Mouse (Mus musculus) limb, embryonic 14.5 days (tissue): ENCODE results near the gene Trmu. TPM values are rescaled to one million over a fixed set of nuclear protein-coding genes. Genes with fewer than 3 reads are reported as not detected.
A peak's percentile ranks its signal among the peaks of the same experiment; 100 is the strongest.

ENCODE experiments used
- ATAC-seq: fragments of 200-750 bp; cut with Nextera tagmentation; 2 replicates; pipeline ENCODE4 v1.8.0; 2017; ENCODE audit warnings: low read depth, moderate number of reproducible peaks, moderate TSS enrichment; ENCODE audit not compliant: low FRiP score
- DNase-seq: peaks from one replicate; pipeline ENCODE4 v3.0.0-alpha.2; 2015; ENCODE audit warnings: low spot score
- H3K27ac ChIP-seq: fragments of 300-500 bp; sonication (generic); replicated peaks from 2 replicates; pipeline ENCODE4 v1.5.1; 2014; ENCODE audit warnings: low read depth, mild to moderate bottlenecking, low read length, moderate library complexity, mixed read lengths
- H3K27me3 ChIP-seq: fragments of 300-500 bp; sonication (generic); 2 replicates; pipeline ENCODE4 v1.6.1; 2014; ENCODE audit warnings: low read length, mixed read lengths; ENCODE audit not compliant: control insufficient read depth, insufficient read depth
- H3K36me3 ChIP-seq: fragments of 300-500 bp; sonication (generic); 2 replicates; pipeline ENCODE4 v1.6.1; 2014; ENCODE audit warnings: mild to moderate bottlenecking, low read length, moderate library complexity, mixed read lengths; ENCODE audit not compliant: control insufficient read depth, insufficient read depth
- H3K4me1 ChIP-seq: fragments of 300-500 bp; sonication (generic); 2 replicates; pipeline ENCODE4 v1.6.1; 2014; ENCODE audit warnings: antibody characterized with exemption, low read length, mixed read lengths; ENCODE audit not compliant: control insufficient read depth, insufficient read depth
- H3K4me2 ChIP-seq: fragments of 300-500 bp; sonication (generic); replicated peaks from 2 replicates; pipeline ENCODE4 v1.6.1; 2014; ENCODE audit warnings: low read depth, mild to moderate bottlenecking, low read length, moderate library complexity; ENCODE audit not compliant: severe bottlenecking
- H3K4me3 ChIP-seq: fragments of 300-500 bp; sonication (generic); replicated peaks from 2 replicates; pipeline ENCODE4 v1.5.1; 2014; ENCODE audit warnings: low read length
- H3K9ac ChIP-seq: fragments of 300-500 bp; sonication (generic); 2 replicates; pipeline ENCODE4 v1.6.1; 2014; ENCODE audit warnings: mild to moderate bottlenecking, low read depth, low read length, moderate library complexity; ENCODE audit not compliant: severe bottlenecking
- H3K9me3 ChIP-seq: fragments of 300-500 bp; sonication (generic); 2 replicates; pipeline ENCODE4 v1.6.1; 2016; ENCODE audit warnings: low read length; ENCODE audit not compliant: control insufficient read depth
- POLR2A ChIP-seq: fragments of 200-500 bp; IDR thresholded peaks from 2 replicates; pipeline ENCODE4 v1.8.0; 2012; ENCODE audit warnings: inconsistent platforms, mild to moderate bottlenecking, moderate library complexity, borderline replicate concordance; ENCODE audit not compliant: insufficient read depth, insufficient read length; ENCODE audit errors: extremely low read depth
- WGBS: fragments of 180-500 bp; shearing (Covaris S2); extraction: QIAGEN DNeasy Blood & Tissue Kit; methylation state at CpG from one replicate; pipeline ENCODE4 v1.1.7; 2014; 5-methylcytosine and 5-hydroxymethylcytosine counted together
- polyA plus RNA-seq, 2 experiments: library from polyadenylated mRNA; depleted of rRNA in 1 of 2; stranded (reverse) in 1 of 2; unstranded in 1 of 2; fragments of >200 nt; fragmentation: Nextera tagmentation in 1 of 2; extraction: Ambion mirVana in 1 of 2; gene quantifications; 2 replicates each; pipeline versions ENCODE4 v1.2.1 to v1.2.3; 2012 to 2014

Gene Trmu
- polyA plus RNA-seq, 2 experiments, result 37.6 to 68.8 TPM

DNA sequence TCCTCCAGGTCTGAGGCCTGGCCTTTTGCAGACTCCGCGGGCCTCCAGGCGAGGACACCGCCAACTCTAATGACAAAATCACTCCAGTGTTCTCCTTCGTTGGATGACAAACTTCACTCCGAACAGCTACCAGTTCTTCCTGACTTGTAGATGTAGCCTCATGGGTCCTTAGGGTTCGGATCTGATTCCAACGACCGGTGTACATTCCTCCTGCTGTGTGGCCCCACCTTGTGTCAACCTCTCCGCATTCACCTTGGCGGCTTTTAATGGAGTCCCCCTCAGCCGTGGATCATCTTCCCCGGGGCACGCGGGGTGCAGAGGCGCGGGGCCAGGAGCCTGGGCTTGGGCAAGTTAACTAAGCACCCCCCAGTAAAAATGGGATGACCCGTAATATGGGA, 385 bp downstream of the Trmu start:
- H3K4me3 ChIP-seq, result peak overlapping the region; percentile 83
- peaks cover 43% of the 10 kb centered on the region for H3K36me3 ChIP-seq
- peak; percentile 23; the same call in 1 of the 2 replicates for ATAC-seq
- H3K9ac ChIP-seq, result peak overlapping the region; percentile 86
- H3K4me1 ChIP-seq, result peaks cover 6% of the 10 kb centered on the region; the same call in 1 of the 2 replicates
- no peaks in the 10 kb centered on the region for H3K27me3 ChIP-seq
- peak overlapping the region; percentile 83 for H3K27ac ChIP-seq
- no peak for DNase-seq
- no peak; the same call in 1 of the 2 replicates for TF ChIP-seq POLR2A
- 1% methylated on average over 18 of the region's 18 CpGs for WGBS
- H3K9me3 ChIP-seq, result no peaks in the 10 kb centered on the region
- H3K4me2 ChIP-seq, result peak overlapping the region; percentile 85

GRCm38 (mm10) chr15:85885606-85886005, 6.5 kb downstream of the Trmu start:
- Histone ChIP-seq H3K4me3 (no peak overlapping the region), H3K27me3 (no peaks in the 10 kb centered on the region), H3K9ac (no peak overlapping the region), H3K36me3 (peaks cover 67% of the 10 kb centered on the region), H3K4me1 (no peaks in the 10 kb centered on the region), H3K4me2 (no peak overlapping the region), H3K27ac (no peak overlapping the region), H3K9me3 (no peaks in the 10 kb centered on the region)
- no peak for DNase-seq
- 90% methylated on average over 5 of the region's 5 CpGs for WGBS
- no peak for TF ChIP-seq POLR2A
- no peak for ATAC-seq

- Histone ChIP-seq H3K27ac (no peak overlapping the region), H3K9me3 (no peaks in the 10 kb centered on the region), H3K36me3 (peaks cover 82% of the 10 kb centered on the region), H3K4me1 (no peaks in the 10 kb centered on the region), H3K27me3 (no peaks in the 10 kb centered on the region), H3K4me2 (no peak overlapping the region), H3K9ac (no peak overlapping the region), H3K4me3 (no peak overlapping the region)
- whole genome bisulfite sequencing, result 83% methylated on average over 4 of the region's 4 CpGs
- no peak for TF ChIP-seq POLR2A
- DNase-seq, result no peak
- no peak for ATAC-seq
These were observed 10.1 kb downstream of the Trmu start for GRCm38 (mm10) chr15:85889235-85889634.

DNA sequence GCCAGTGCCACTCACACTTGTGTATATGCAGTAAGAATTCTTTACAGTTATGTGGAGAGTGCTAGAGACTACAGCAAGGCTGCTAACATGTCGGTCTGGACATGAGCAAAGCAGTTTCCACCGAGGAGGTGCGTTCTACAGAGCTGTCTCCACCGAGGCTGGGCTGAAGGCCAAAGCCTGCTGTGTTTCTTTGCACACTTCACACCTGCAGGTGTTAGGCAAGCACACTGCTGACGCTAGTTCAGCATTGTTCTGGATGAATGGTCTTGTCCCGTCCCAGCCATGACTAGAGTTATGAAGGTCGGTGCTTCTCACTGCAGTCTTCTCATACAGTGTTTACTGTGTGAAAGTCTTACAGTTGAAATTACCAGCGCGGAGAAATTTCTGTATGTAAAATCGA, 12.9 kb downstream of the Trmu start:
- Histone ChIP-seq H3K9ac (no peak overlapping the region), H3K9me3 (no peaks in the 10 kb centered on the region), H3K27me3 (no peaks in the 10 kb centered on the region), H3K4me1 (no peaks in the 10 kb centered on the region), H3K4me2 (no peak overlapping the region), H3K36me3 (peaks cover 82% of the 10 kb centered on the region), H3K4me3 (no peak overlapping the region), H3K27ac (no peak overlapping the region)
- DNase-seq (no peak), ATAC-seq (no peak; the same call in 1 of the 2 replicates)
- no peak for TF ChIP-seq POLR2A
- WGBS, result 84% methylated on average over 10 of the region's 10 CpGs

GRCm38 (mm10) chr15:85892498-85893118, 13.5 kb downstream of the Trmu start:
- 85% methylated on average over 13 of the region's 13 CpGs for WGBS
- no peak overlapping the region for H3K27ac ChIP-seq
- H3K4me3 ChIP-seq, result no peak overlapping the region
- DNase-seq (no peak), ATAC-seq (no peak)
- no peak for TF ChIP-seq POLR2A
- H3K27me3 ChIP-seq, result no peaks in the 10 kb centered on the region
- no peak overlapping the region for H3K9ac ChIP-seq
- peaks cover 87% of the 10 kb centered on the region for H3K36me3 ChIP-seq
- H3K4me1 ChIP-seq, result no peaks in the 10 kb centered on the region
- no peak overlapping the region for H3K4me2 ChIP-seq
- no peaks in the 10 kb centered on the region for H3K9me3 ChIP-seq
